Mouse (Mus musculus) lung, embryonic 15.5 days (tissue): Measurements from ENCODE around the gene Rnf223. TPM values are rescaled to one million over a fixed set of nuclear protein-coding genes. Genes with fewer than 3 reads are reported as not detected.

Experiments used
- ATAC-seq: fragments of 200-750 bp; cut with Nextera tagmentation; 2 replicates; pipeline ENCODE4 v1.8.0; 2017; ENCODE audit warnings: moderate number of reproducible peaks, borderline replicate concordance; ENCODE audit not compliant: low FRiP score, low TSS enrichment; ENCODE audit errors: extremely low read depth
- H3K27ac ChIP-seq: fragments of 300-500 bp; sonication (generic); 2 replicates; pipeline ENCODE4 v1.5.1; 2015; ENCODE audit warnings: moderate library complexity, mild to moderate bottlenecking, inconsistent platforms
- H3K27me3 ChIP-seq: fragments of 300-500 bp; sonication (generic); 2 replicates; pipeline ENCODE4 v1.6.1; 2015; ENCODE audit warnings: inconsistent platforms
- H3K36me3 ChIP-seq: fragments of 300-500 bp; sonication (generic); 2 replicates; pipeline ENCODE4 v1.6.1; 2015; ENCODE audit warnings: inconsistent platforms
- H3K4me1 ChIP-seq: fragments of 300-500 bp; sonication (generic); 2 replicates; pipeline ENCODE4 v1.6.1; 2015; ENCODE audit warnings: inconsistent platforms
- H3K4me2 ChIP-seq: fragments of 300-500 bp; sonication (generic); 2 replicates; pipeline ENCODE4 v1.6.1; 2015; ENCODE audit warnings: inconsistent platforms, mild to moderate bottlenecking, moderate library complexity
- H3K4me3 ChIP-seq: fragments of 300-500 bp; sonication (generic); 2 replicates; pipeline ENCODE4 v1.5.1; 2015; ENCODE audit warnings: mild to moderate bottlenecking, inconsistent platforms
- H3K9ac ChIP-seq: fragments of 300-500 bp; sonication (generic); 2 replicates; pipeline ENCODE4 v1.6.1; 2015; ENCODE audit warnings: inconsistent platforms
- H3K9me3 ChIP-seq: fragments of 300-500 bp; sonication (generic); 2 replicates; pipeline ENCODE4 v1.6.1; 2016; ENCODE audit warnings: inconsistent platforms
- whole genome bisulfite sequencing: fragments of 180-500 bp; shearing (Covaris S2); methylation state at CpG from one replicate; pipeline ENCODE4 v1.1.7; 2015; 5-methylcytosine and 5-hydroxymethylcytosine counted together
- polyA plus RNA-seq: library from polyadenylated mRNA; unstranded; fragments of >200 nt; fragmentation: Nextera tagmentation; extraction: Ambion mirVana; gene quantifications from 2 replicates; pipeline ENCODE4 v1.2.1, GENCODE M21; 2015

The Rnf223 gene
- 0.15 and 0.29 TPM in 2 replicates for polyA plus RNA-seq

- ATAC-seq = no peak
- no peak within 1 kb of the TSS for H3K4me2 ChIP-seq
- no peaks in the 10 kb centered on the region for H3K27me3 ChIP-seq
- 66% methylated on average over 15 of the region's 15 CpGs for WGBS
- H3K36me3 ChIP-seq = peaks cover 15% of the 10 kb centered on the region; the same call in 1 of the 2 replicates
- no peaks in the 10 kb centered on the region for H3K4me1 ChIP-seq
- H3K4me3 ChIP-seq = no peak within 1 kb of the TSS
- H3K9ac ChIP-seq = no peak within 1 kb of the TSS
- no peak within 1 kb of the TSS for H3K27ac ChIP-seq
- no peaks in the 10 kb centered on the region for H3K9me3 ChIP-seq
These were observed at the start of gene Rnf223 for GRCm38 (mm10) chr4:156130436-156130835. Rnf223 (plus strand) TSS chr4:156130513.

DNA sequence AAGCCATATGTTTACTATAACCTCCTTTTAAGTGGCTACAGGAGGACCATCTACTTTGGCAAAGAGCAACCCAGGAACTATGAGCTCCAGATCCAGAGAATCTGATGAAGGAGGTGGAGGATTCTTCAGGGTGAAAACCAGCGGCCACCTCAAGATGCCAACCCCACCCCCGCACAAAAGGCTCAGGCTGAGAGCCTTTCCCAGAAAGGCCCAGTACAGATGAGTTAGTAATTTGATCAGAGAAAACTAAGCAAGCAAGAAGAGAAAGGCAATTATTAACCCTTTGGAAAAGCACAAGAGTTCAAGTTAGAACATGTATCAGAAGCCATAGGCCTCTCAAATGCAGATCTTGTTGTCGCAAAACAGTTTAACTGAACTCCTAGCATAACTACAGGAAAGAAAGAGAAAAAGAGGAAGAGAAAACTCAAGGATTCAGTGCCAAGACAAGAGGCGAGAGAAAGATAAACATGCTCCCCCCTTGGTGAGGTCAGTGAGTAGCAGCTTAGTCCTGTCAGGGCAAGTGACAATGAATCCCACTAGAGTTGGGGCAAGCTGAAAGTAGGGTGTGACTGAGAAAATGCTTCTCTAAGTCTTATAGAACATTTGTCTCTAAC is 47.6 kb upstream of the Rnf223 start:
- Histone ChIP-seq H3K9me3 (no peaks in the 10 kb centered on the region), H3K4me2 (0 out of 2 replicates have a peak overlapping the region, but pooled peaks have one; percentile 11), H3K4me1 (peaks cover 19% of the 10 kb centered on the region; the same call in 1 of the 2 replicates), H3K4me3 (no peak overlapping the region), H3K9ac (no peak overlapping the region), H3K36me3 (no peaks in the 10 kb centered on the region), H3K27me3 (peaks cover 11% of the 10 kb centered on the region; the same call in 1 of the 2 replicates), H3K27ac (peak overlapping the region; percentile 77)
- WGBS = 36% methylated on average over 4 of the region's 4 CpGs
- no peak for ATAC-seq

DNA sequence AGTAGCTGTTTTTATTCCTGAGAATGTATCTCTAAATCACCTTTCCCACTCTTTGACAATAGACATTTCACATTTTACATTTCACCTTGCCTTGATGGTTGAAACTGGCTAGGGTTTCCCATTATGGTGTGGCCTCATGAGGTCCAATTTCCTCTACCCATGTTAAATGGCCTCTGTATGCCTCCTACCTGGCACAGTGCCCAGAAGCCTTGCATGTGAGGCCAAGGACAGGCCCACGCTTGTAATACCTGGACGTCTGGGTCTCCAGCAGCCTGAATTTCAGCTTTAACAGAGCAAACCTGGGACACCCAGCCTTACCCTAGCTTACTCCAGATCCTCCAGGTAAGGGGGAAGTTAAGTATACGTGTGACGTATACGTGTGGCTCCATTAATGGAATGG is 47.0 kb upstream of the Rnf223 start:
- H3K4me1 ChIP-seq = peaks cover 12% of the 10 kb centered on the region; the same call in 1 of the 2 replicates
- no peaks in the 10 kb centered on the region for H3K9me3 ChIP-seq
- H3K9ac ChIP-seq = no peak overlapping the region
- no peak for ATAC-seq
- no peak overlapping the region for H3K4me3 ChIP-seq
- H3K27ac ChIP-seq = peak overlapping the region; percentile 77
- H3K27me3 ChIP-seq = peaks cover 5% of the 10 kb centered on the region; the same call in 1 of the 2 replicates
- no peaks in the 10 kb centered on the region for H3K36me3 ChIP-seq
- peak overlapping the region; percentile 34; the same call in 1 of the 2 replicates for H3K4me2 ChIP-seq
- WGBS = 51% methylated on average over 5 of the region's 5 CpGs

DNA sequence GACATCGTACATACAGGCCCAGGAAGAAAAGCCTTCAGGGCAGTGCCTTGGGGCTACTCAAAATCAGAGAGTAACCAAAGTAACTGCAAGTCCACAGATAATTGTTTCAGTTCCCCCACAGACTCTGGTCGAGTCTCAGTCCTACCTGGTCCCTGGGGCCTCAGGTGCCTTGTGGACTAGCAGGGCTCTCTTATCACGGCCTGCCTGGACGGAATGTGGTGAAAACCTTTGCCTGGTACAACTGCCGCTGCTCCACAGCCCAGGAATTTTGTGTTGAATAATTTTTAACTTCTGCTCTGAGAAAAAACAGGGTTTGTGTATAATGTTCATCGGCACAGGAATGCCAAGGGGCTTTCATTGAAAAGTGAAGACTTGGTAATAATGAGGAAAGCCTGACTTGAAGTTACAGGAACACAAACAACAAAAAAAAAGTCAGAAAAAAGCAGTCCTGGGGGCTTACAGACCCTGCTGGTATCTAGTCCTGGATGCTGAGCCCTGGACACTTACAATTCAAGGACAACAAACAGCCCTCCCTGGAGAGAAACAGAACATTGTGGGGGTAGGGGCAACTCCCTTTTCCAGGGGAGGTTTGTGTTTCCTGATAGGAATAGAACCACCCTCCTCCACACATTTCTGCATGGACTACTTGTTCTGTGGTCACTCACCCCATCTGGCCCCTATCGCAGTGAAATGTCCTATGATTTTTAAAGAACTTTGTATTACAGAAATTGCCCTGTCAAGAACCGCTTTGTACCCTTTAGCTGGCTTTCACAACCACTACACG is 46.0 kb upstream of the Rnf223 start:
- H3K4me1 ChIP-seq = peaks cover 12% of the 10 kb centered on the region; the same call in 1 of the 2 replicates
- no peaks in the 10 kb centered on the region for H3K27me3 ChIP-seq
- no peak overlapping the region for H3K4me3 ChIP-seq
- WGBS = 55% methylated on average over 9 of the region's 9 CpGs
- H3K36me3 ChIP-seq = no peaks in the 10 kb centered on the region
- peak; percentile 42; the same call in 1 of the 2 replicates for ATAC-seq
- no peaks in the 10 kb centered on the region for H3K9me3 ChIP-seq
- H3K27ac ChIP-seq = peak overlapping the region; percentile 77
- H3K4me2 ChIP-seq = peak overlapping the region; percentile 34; the same call in 1 of the 2 replicates
- H3K9ac ChIP-seq = no peak overlapping the region

GRCm38 (mm10) chr4:156085256-156085655 is 45.1 kb upstream of the Rnf223 start:
- H3K4me1 ChIP-seq = peaks cover 12% of the 10 kb centered on the region; the same call in 1 of the 2 replicates
- WGBS = 78% methylated on average over 8 of the region's 8 CpGs
- H3K27ac ChIP-seq = peak overlapping the region; percentile 77
- no peak for ATAC-seq
- H3K36me3 ChIP-seq = no peaks in the 10 kb centered on the region
- no peak overlapping the region for H3K9ac ChIP-seq
- no peaks in the 10 kb centered on the region for H3K9me3 ChIP-seq
- no peak overlapping the region for H3K4me2 ChIP-seq
- H3K27me3 ChIP-seq = no peaks in the 10 kb centered on the region
- no peak overlapping the region for H3K4me3 ChIP-seq

DNA sequence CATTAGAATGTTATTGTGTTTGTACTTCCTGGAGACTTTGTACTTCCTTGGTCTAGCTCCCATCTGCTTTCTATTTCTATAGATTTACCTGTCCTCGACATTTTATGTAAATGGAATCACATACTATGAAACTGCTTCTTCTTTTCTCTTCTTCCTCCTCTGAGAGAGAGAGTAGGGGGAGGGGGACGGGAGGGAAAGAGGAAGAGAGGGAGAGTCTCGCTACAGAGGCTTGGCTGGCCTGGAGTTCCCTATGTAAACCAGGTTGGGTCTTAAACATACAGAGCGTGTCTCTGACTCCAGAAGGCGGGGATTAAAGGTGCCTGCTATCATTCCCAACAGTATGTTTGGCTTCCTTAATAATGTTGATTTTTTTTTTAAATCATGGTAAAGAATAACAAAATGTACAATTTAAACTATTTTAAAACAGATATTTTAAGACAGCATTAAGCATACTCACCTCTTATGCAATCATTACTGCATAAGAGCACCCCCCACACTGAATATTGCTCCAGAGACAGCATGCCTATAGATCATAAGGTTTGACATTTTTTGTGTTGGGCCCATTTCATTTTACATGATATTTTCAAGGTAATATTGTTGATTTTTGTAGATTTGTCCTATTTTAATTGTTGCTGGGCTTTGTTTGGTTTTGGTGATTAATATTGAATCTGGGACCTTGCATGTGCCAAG is 42.8 kb upstream of the Rnf223 start:
- no peak overlapping the region for H3K9ac ChIP-seq
- H3K4me1 ChIP-seq = peaks cover 11% of the 10 kb centered on the region; the same call in 1 of the 2 replicates
- no peak for ATAC-seq
- WGBS = 20% methylated on average over 5 of the region's 5 CpGs
- H3K27me3 ChIP-seq = no peaks in the 10 kb centered on the region
- no peak overlapping the region for H3K4me3 ChIP-seq
- H3K4me2 ChIP-seq = no peak overlapping the region
- no peaks in the 10 kb centered on the region for H3K9me3 ChIP-seq
- no peaks in the 10 kb centered on the region for H3K36me3 ChIP-seq
- no peak overlapping the region for H3K27ac ChIP-seq

GRCm38 (mm10) chr4:156091236-156091635 is 39.1 kb upstream of the Rnf223 start:
- ATAC-seq = no peak
- Histone ChIP-seq H3K9ac (no peak overlapping the region), H3K9me3 (no peaks in the 10 kb centered on the region), H3K4me3 (no peak overlapping the region), H3K4me1 (no peaks in the 10 kb centered on the region), H3K4me2 (no peak overlapping the region), H3K36me3 (no peaks in the 10 kb centered on the region), H3K27me3 (no peaks in the 10 kb centered on the region), H3K27ac (no peak overlapping the region)
- WGBS = 55% methylated on average over 1 of the region's 1 CpGs

DNA sequence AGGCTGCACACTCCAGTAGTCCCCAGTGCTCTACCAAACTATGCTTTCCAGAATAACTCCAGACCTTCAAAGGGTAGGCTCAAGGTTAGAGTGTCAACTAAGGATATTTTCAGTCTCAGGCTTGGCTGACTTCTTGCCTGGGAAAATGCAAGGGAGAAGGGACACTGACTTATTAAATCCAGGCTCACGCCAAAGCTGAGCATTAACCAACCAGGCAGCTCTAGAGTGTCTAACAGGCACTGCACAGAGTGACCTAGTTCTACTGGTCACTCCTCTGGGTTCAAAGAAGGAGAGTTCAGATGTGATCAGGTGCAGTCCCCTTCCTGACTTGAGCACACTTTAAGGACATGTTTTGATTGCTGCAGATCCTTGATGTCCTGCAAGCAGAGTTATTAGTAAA is 37.5 kb upstream of the Rnf223 start:
- H3K4me1 ChIP-seq = no peaks in the 10 kb centered on the region
- no peak for ATAC-seq
- H3K27me3 ChIP-seq = no peaks in the 10 kb centered on the region
- no peak overlapping the region for H3K27ac ChIP-seq
- H3K4me2 ChIP-seq = no peak overlapping the region
- WGBS = 87% methylated on average over 1 of the region's 1 CpGs
- no peak overlapping the region for H3K4me3 ChIP-seq
- H3K9me3 ChIP-seq = no peaks in the 10 kb centered on the region
- no peaks in the 10 kb centered on the region for H3K36me3 ChIP-seq
- H3K9ac ChIP-seq = no peak overlapping the region

GRCm38 (mm10) chr4:156093758-156094157 is 36.6 kb upstream of the Rnf223 start:
- Histone ChIP-seq H3K4me3 (no peak overlapping the region), H3K4me2 (no peak overlapping the region), H3K36me3 (no peaks in the 10 kb centered on the region), H3K27ac (no peak overlapping the region), H3K9me3 (no peaks in the 10 kb centered on the region), H3K27me3 (no peaks in the 10 kb centered on the region), H3K4me1 (no peaks in the 10 kb centered on the region), H3K9ac (no peak overlapping the region)
- WGBS = 60% methylated on average over 5 of the region's 5 CpGs
- no peak for ATAC-seq

DNA sequence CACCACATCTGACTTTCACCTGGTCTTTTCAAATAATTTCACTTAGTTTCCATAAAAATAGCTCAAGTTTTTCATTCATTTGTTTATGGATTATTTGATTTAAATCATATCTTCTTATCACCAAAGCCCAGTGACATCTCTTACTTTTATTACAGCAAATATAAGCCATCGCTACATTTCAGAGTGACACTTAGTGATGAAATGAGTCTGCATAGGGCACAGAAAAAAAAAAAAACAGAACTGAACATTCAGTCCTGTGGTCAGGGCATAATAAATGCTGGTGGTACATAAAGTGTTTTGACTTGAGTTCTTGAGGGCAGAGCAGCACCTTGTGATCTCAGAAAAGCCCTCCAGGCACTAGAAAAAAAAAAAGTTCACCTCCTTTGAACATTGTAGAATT is 34.1 kb upstream of the Rnf223 start:
- H3K9ac ChIP-seq = no peak overlapping the region
- no peak for ATAC-seq
- no peak overlapping the region for H3K4me3 ChIP-seq
- H3K27me3 ChIP-seq = no peaks in the 10 kb centered on the region
- no peak overlapping the region for H3K27ac ChIP-seq
- H3K9me3 ChIP-seq = no peaks in the 10 kb centered on the region
- 85% methylated on average over 1 of the region's 1 CpGs for WGBS
- no peaks in the 10 kb centered on the region for H3K36me3 ChIP-seq
- no peaks in the 10 kb centered on the region for H3K4me1 ChIP-seq
- H3K4me2 ChIP-seq = no peak overlapping the region

GRCm38 (mm10) chr4:156097770-156098366 is 32.4 kb upstream of the Rnf223 start:
- no peaks in the 10 kb centered on the region for H3K27me3 ChIP-seq
- H3K4me3 ChIP-seq = no peak overlapping the region
- no peak overlapping the region for H3K4me2 ChIP-seq
- no peak for ATAC-seq
- no peak overlapping the region for H3K9ac ChIP-seq
- H3K9me3 ChIP-seq = no peaks in the 10 kb centered on the region
- WGBS = 46% methylated on average over 9 of the region's 9 CpGs
- no peaks in the 10 kb centered on the region for H3K4me1 ChIP-seq
- no peak overlapping the region for H3K27ac ChIP-seq
- H3K36me3 ChIP-seq = no peaks in the 10 kb centered on the region
